Mouse (Mus musculus): ENCODE results near the gene Dhrs11.

DNA sequence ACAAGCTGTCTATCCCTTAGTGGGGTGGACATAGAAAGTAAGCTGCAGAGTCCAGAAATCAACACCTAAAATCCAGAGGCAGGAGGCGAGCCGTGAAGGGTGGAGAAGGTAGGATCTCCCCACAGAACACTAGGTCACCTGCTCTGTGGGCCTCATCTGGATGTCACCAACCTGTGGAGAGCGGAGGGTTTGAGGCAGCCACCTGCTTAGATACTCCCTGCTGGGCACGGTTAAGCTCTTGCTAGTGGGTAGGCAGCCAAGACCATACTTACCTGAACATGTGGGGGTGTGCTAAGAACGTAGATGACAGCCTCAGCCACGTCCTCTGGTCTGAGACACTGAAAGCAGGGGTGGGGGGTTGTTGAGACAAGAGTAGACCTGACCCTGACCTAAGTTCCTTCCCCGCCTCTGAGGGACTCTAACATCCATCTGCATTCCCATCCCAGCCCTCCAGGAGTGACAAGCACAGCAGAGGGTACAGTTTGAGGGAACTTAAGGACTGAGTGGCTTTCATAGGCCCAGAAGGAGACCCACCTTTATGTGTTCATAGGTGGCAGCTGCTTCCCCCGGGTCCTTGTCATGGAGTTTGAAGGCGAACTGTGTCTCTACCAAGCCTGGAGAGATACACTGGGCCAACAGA, 7.5 kb downstream of the Dhrs11 start:
- TF ChIP-seq EP300 (IDR thresholded peaks at IDR 0.05; ENCODE audit: insufficient read depth, low read depth, low read length) (no peak), CTCF (IDR thresholded peaks at IDR 0.05; ENCODE audit: low read depth, low read length) (no peak), POLR2A (IDR thresholded peaks at IDR 0.05; ENCODE audit: insufficient read depth, low read length) (no peak)

Measured in ES-Bruce4 (cell line).